25 mouse cellular contexts compared by ENCODE assay signal in the genomic region with DNA sequence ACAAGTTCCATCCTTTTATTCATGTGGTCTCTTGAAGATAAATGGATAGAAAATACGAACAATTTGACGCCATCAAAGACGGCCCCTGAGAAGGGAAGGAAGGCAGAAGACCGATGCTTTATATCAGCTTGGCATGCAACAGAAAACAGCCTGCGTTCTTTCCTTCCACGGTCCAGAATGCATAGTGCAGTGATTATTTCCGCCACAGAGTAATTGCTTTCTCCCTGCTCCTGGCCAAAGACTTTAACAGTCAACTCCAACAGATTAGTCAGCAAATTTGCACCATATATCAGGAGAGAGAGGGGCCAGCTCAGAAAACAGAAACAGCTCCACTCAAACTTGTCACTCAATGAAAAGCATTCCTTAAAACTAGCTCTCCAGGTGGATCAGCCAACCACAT. TPM values are rescaled to one million over a fixed set of nuclear protein-coding genes. Genes with fewer than 3 reads are reported as not detected.
DNase-seq lines count a peak whose midpoint lies in the region; ATAC-seq and TF ChIP-seq lines count a peak whose summit lies in the region.
"Had no signal": no experiment of that assay in that cellular context is flagged by ENCODE, and none has a peak within 500 bp of the region (broad histone marks: within the 10 kb centered on the region; RNA-seq: fewer than 3 reads in every experiment).

No protein-coding gene starts in this region.

- H3K4me1 ChIP-seq in embryonic facial prominence, embryonic 13.5 days = peaks cover 11% of the 10 kb centered on the region
- H3K4me1 ChIP-seq in embryonic facial prominence, embryonic 10.5 days = no peaks in the 10 kb centered on the region
- no peaks in the 10 kb centered on the region for H3K4me1 ChIP-seq in lung, embryonic 14.5 days (ENCODE audit: insufficient read depth)
- no peaks in the 10 kb centered on the region for H3K4me1 ChIP-seq in intestine, embryonic 15.5 days (replicated peaks)
- 0 out of 2 replicates have a peak, but pooled peaks cover 10% of the 10 kb centered on the region for H3K4me1 ChIP-seq in stomach, embryonic 15.5 days
- H3K4me1 ChIP-seq: forebrain, embryonic 10.5 days; limb, embryonic 10.5 days; liver, embryonic 15.5 days had no signal

- TF ChIP-seq CTCF in lung, embryonic 14.5 days (IDR thresholded peaks at IDR 0.05; ENCODE audit: low read depth) = no peak

- no peak overlapping the region for H3K27ac ChIP-seq in embryonic facial prominence, embryonic 13.5 days
- no peak overlapping the region for H3K27ac ChIP-seq in embryonic facial prominence, embryonic 10.5 days (replicated peaks)
- H3K27ac ChIP-seq in lung, embryonic 14.5 days (ENCODE audit: low read depth) = peak overlapping the region; percentile 6; the same call in 1 of the 2 replicates
- no peak overlapping the region for H3K27ac ChIP-seq in intestine, embryonic 15.5 days
- H3K27ac ChIP-seq in stomach, embryonic 15.5 days = peak overlapping the region; percentile 44; the same call in 1 of the 2 replicates
- H3K27ac ChIP-seq: forebrain, embryonic 10.5 days; limb, embryonic 10.5 days; liver, embryonic 15.5 days; macrophage had no signal

- no peak for ATAC-seq in embryonic facial prominence, embryonic 13.5 days (ENCODE audit: insufficient number of reproducible peaks, insufficient read depth, low FRiP score, low TSS enrichment, low read depth)
- ATAC-seq in lung, embryonic 14.5 days (ENCODE audit: insufficient read depth) = peak; percentile 54
- ATAC-seq in intestine, embryonic 15.5 days = no peak
- ATAC-seq in stomach, embryonic 15.5 days (ENCODE audit: insufficient read depth, low FRiP score, low read depth) = no peak
- no peak for ATAC-seq in inflammation-experienced regulatory T-cells, adult 6 months
- ATAC-seq: activated CD4-positive, CD25-positive, alpha-beta regulatory T cell, adult 4 months; forebrain, embryonic 16.5 days; midbrain, embryonic 16.5 days had no signal

- no peaks in the 10 kb centered on the region for H3K36me3 ChIP-seq in embryonic facial prominence, embryonic 13.5 days
- no peaks in the 10 kb centered on the region for H3K36me3 ChIP-seq in embryonic facial prominence, embryonic 10.5 days (replicated peaks)
- H3K36me3 ChIP-seq in lung, embryonic 14.5 days (ENCODE audit: insufficient read depth) = no peaks in the 10 kb centered on the region
- no peaks in the 10 kb centered on the region for H3K36me3 ChIP-seq in intestine, embryonic 15.5 days
- H3K36me3 ChIP-seq in stomach, embryonic 15.5 days = no peaks in the 10 kb centered on the region
- H3K36me3 ChIP-seq: forebrain, embryonic 10.5 days; hindbrain, embryonic 13.5 days; limb, embryonic 10.5 days; liver, embryonic 15.5 days had no signal

- H3K9ac ChIP-seq in embryonic facial prominence, embryonic 13.5 days = no peak overlapping the region
- H3K9ac ChIP-seq in lung, embryonic 14.5 days = no peak overlapping the region
- no peak overlapping the region for H3K9ac ChIP-seq in intestine, embryonic 15.5 days
- H3K9ac ChIP-seq in stomach, embryonic 15.5 days = no peak overlapping the region
- H3K9ac ChIP-seq: hindbrain, embryonic 13.5 days; liver, embryonic 15.5 days had no signal

- WGBS in embryonic facial prominence, embryonic 13.5 days = 54% methylated on average over 7 of the region's 7 CpGs
- 83% methylated on average over 7 of the region's 7 CpGs for WGBS in embryonic facial prominence, embryonic 10.5 days
- 32% methylated on average over 7 of the region's 7 CpGs for WGBS in lung, embryonic 14.5 days
- WGBS in intestine, embryonic 15.5 days = 38% methylated on average over 7 of the region's 7 CpGs
- 41% methylated on average over 7 of the region's 7 CpGs for WGBS in stomach, embryonic 15.5 days

- no peak overlapping the region for H3K4me3 ChIP-seq in embryonic facial prominence, embryonic 13.5 days
- H3K4me3 ChIP-seq in embryonic facial prominence, embryonic 10.5 days = no peak overlapping the region
- H3K4me3 ChIP-seq in lung, embryonic 14.5 days (ENCODE audit: low read depth, low read length) = no peak overlapping the region
- H3K4me3 ChIP-seq in intestine, embryonic 15.5 days (replicated peaks) = no peak overlapping the region
- H3K4me3 ChIP-seq in stomach, embryonic 15.5 days (replicated peaks) = no peak overlapping the region
- H3K4me3 ChIP-seq: forebrain, embryonic 10.5 days; hindbrain, embryonic 13.5 days; limb, embryonic 10.5 days; liver, embryonic 15.5 days; myocyte had no signal

- H3K27me3 ChIP-seq in embryonic facial prominence, embryonic 13.5 days = no peaks in the 10 kb centered on the region
- H3K27me3 ChIP-seq in embryonic facial prominence, embryonic 10.5 days (replicated peaks; ENCODE audit: low read depth, poor library complexity, severe bottlenecking) = no peaks in the 10 kb centered on the region
- no peaks in the 10 kb centered on the region for H3K27me3 ChIP-seq in lung, embryonic 14.5 days (ENCODE audit: insufficient read depth, low read length)
- no peaks in the 10 kb centered on the region for H3K27me3 ChIP-seq in intestine, embryonic 15.5 days (replicated peaks)
- H3K27me3 ChIP-seq in stomach, embryonic 15.5 days (replicated peaks) = no peaks in the 10 kb centered on the region
- H3K27me3 ChIP-seq: hindbrain, embryonic 13.5 days; liver, embryonic 15.5 days had no signal

- H3K4me2 ChIP-seq in embryonic facial prominence, embryonic 13.5 days = 0 out of 2 replicates have a peak overlapping the region, but pooled peaks have one; percentile 10
- peak overlapping the region; percentile 47 for H3K4me2 ChIP-seq in lung, embryonic 14.5 days
- peak overlapping the region; percentile 44 for H3K4me2 ChIP-seq in intestine, embryonic 15.5 days (replicated peaks)
- peak overlapping the region; percentile 39; the same call in 1 of the 2 replicates for H3K4me2 ChIP-seq in stomach, embryonic 15.5 days
- H3K4me2 ChIP-seq: hindbrain, embryonic 13.5 days; liver, embryonic 15.5 days had no signal

- DNase-seq in embryonic facial prominence, embryonic 10.5 days (ENCODE audit: low spot score) = no peak
- peak; percentile 58 for DNase-seq in lung, embryonic 14.5 days
- no peak for DNase-seq in lung, postnatal 4 days
- DNase-seq in cerebellum, postnatal 14 days = no peak
- DNase-seq: adrenal gland, adult 8-10 months; cerebellum, adult 18-20 months; gastrocnemius, postnatal 10 days; kidney, adult 11 months; kidney, postnatal 10 days; liver; right cerebral cortex, postnatal 14 days; thymus, adult 2 months had no signal

- no peaks in the 10 kb centered on the region for H3K9me3 ChIP-seq in embryonic facial prominence, embryonic 13.5 days
- H3K9me3 ChIP-seq in embryonic facial prominence, embryonic 10.5 days = no peaks in the 10 kb centered on the region
- H3K9me3 ChIP-seq in lung, embryonic 14.5 days (ENCODE audit: low read depth, low read length) = no peaks in the 10 kb centered on the region
- H3K9me3 ChIP-seq in intestine, embryonic 15.5 days = no peaks in the 10 kb centered on the region
- no peaks in the 10 kb centered on the region for H3K9me3 ChIP-seq in stomach, embryonic 15.5 days
- H3K9me3 ChIP-seq: forebrain, embryonic 10.5 days; hindbrain, embryonic 13.5 days; limb, embryonic 10.5 days; liver, embryonic 15.5 days had no signal

RNA-seq across cellular contexts. Expression of gene Dcp1a, which starts 59.9 kb away (rescaled TPM):
- 33.3 and 37.3 TPM in 2 replicates for polyA plus RNA-seq in embryonic facial prominence, embryonic 13.5 days (2015; fragmentation: Nextera tagmentation; extraction: Ambion mirVana)
- polyA plus RNA-seq in embryonic facial prominence, embryonic 10.5 days (2016; fragmentation: Nextera tagmentation; extraction: Ambion mirVana) = 39.6 TPM in 2 replicates
- polyA plus RNA-seq in lung, embryonic 14.5 days (2014; fragmentation: Nextera tagmentation; extraction: Ambion mirVana) = 34.4 and 35.0 TPM in 2 replicates
- 18.1 and 20.0 TPM in 2 replicates for polyA plus RNA-seq in intestine, embryonic 15.5 days (2015; fragmentation: Nextera tagmentation; extraction: Ambion mirVana)
- 21.4 and 23.6 TPM in 2 replicates for polyA plus RNA-seq in stomach, embryonic 15.5 days (2015; fragmentation: Nextera tagmentation; extraction: Ambion mirVana)
- 10 to 100 TPM; 29.6 to 54.4 (median 36.3) TPM for polyA plus RNA-seq in inflammation-experienced regulatory T-cells, adult 6 months (2017; shearing (Covaris generic))

Comparison
In these comparisons a context has a peak if more than half of its experiments do, and no peak if none do; other contexts are left out.
1. H3K27ac ChIP-seq: peak in lung, embryonic 14.5 days (single experiment) and stomach, embryonic 15.5 days (single experiment); none in embryonic facial prominence, embryonic 13.5 days (single experiment), embryonic facial prominence, embryonic 10.5 days (single experiment) and intestine, embryonic 15.5 days (single experiment).
2. Peak in every context shown above with its lines, with median percentiles within 50 percentile points of each other: H3K4me2 ChIP-seq.